Mouse (Mus musculus): ENCODE data around the gene Arid3b.
A peak's percentile ranks its signal among the peaks of the same experiment; 100 is the strongest.
"Not testable (repeated sequence)": the region's sequence is repeated elsewhere in the genome, so short reads cannot be mapped to it uniquely, and the experiment has no call there.

Arid3b gene

GRCm38 (mm10) chr9:57836581-57837170 lies at the start of gene Arid3b:
Gene Arid3b (minus strand): TSS chr9:57836793.
- peak; percentile 98 for DNase-seq (ENCODE audit: inconsistent ontology term)

GRCm38 (mm10) chr9:57883413-57883812 lies 46.8 kb upstream of the Arid3b start:
- no peak for DNase-seq (ENCODE audit: inconsistent ontology term)

GRCm38 (mm10) chr9:57881781-57882180 lies 45.2 kb upstream of the Arid3b start:
- DNase-seq (ENCODE audit: inconsistent ontology term): not testable (repeated sequence)

GRCm38 (mm10) chr9:57880278-57880677 lies 43.7 kb upstream of the Arid3b start:
- DNase-seq (ENCODE audit: inconsistent ontology term): no peak

GRCm38 (mm10) chr9:57879213-57879612 lies 42.6 kb upstream of the Arid3b start:
- DNase-seq (ENCODE audit: inconsistent ontology term): no peak

GRCm38 (mm10) chr9:57874994-57875393 lies 38.4 kb upstream of the Arid3b start:
- no peak for DNase-seq (ENCODE audit: inconsistent ontology term)

- DNase-seq (ENCODE audit: inconsistent ontology term): no peak
These were observed 37.5 kb upstream of the Arid3b start for GRCm38 (mm10) chr9:57874134-57874533.

GRCm38 (mm10) chr9:57870273-57870816 lies 33.8 kb upstream of the Arid3b start:
- peak; percentile 26 for DNase-seq (ENCODE audit: inconsistent ontology term)

- no peak for DNase-seq (ENCODE audit: inconsistent ontology term)
These were observed 32.2 kb upstream of the Arid3b start for GRCm38 (mm10) chr9:57868767-57869166.

- no peak for DNase-seq (ENCODE audit: inconsistent ontology term)
These were observed 31.3 kb upstream of the Arid3b start for GRCm38 (mm10) chr9:57867880-57868279.

GRCm38 (mm10) chr9:57867236-57867635 lies 30.6 kb upstream of the Arid3b start:
- DNase-seq (ENCODE audit: inconsistent ontology term): no peak

- DNase-seq (ENCODE audit: inconsistent ontology term): no peak
These were observed 29.9 kb upstream of the Arid3b start for GRCm38 (mm10) chr9:57866530-57866929.

- DNase-seq (ENCODE audit: inconsistent ontology term): no peak
These were observed 27.7 kb upstream of the Arid3b start for GRCm38 (mm10) chr9:57864336-57864735.

GRCm38 (mm10) chr9:57861951-57862471 lies 25.4 kb upstream of the Arid3b start:
- peak; percentile 92 for DNase-seq (ENCODE audit: inconsistent ontology term)

GRCm38 (mm10) chr9:57856456-57856855 lies 19.9 kb upstream of the Arid3b start:
- DNase-seq (ENCODE audit: inconsistent ontology term): no peak

- peak; percentile 21 for DNase-seq (ENCODE audit: inconsistent ontology term)
These were observed 17.7 kb upstream of the Arid3b start for GRCm38 (mm10) chr9:57854280-57854679.

GRCm38 (mm10) chr9:57839032-57839431 lies 2.4 kb upstream of the Arid3b start:
- DNase-seq (ENCODE audit: inconsistent ontology term): no peak

GRCm38 (mm10) chr9:57835841-57836514 lies 615 bp downstream of the Arid3b start:
- no peak for DNase-seq (ENCODE audit: inconsistent ontology term)

- no peak for DNase-seq (ENCODE audit: inconsistent ontology term)
These were observed 1.8 kb downstream of the Arid3b start for GRCm38 (mm10) chr9:57834629-57835417.

- no peak for DNase-seq (ENCODE audit: inconsistent ontology term)
These were observed 2.7 kb downstream of the Arid3b start for GRCm38 (mm10) chr9:57833762-57834471.

GRCm38 (mm10) chr9:57831267-57832082 lies 5.1 kb downstream of the Arid3b start:
- DNase-seq (ENCODE audit: inconsistent ontology term): peak; percentile 97

Measured in Muller cell, postnatal 12 days (primary cell).